Mouse (Mus musculus) lung, embryonic 14.5 days (tissue): ENCODE measurements around the gene Nol10. TPM values are rescaled to one million over a fixed set of nuclear protein-coding genes. Genes with fewer than 3 reads are reported as not detected.
"Not testable (repeated sequence)": the region's sequence is repeated elsewhere in the genome, so short reads cannot be mapped to it uniquely, and the experiment has no call there.

Experiments used
- ATAC-seq: fragments of 200-750 bp; cut with Nextera tagmentation; 2 replicates; pipeline ENCODE4 v1.8.0; 2017; ENCODE audit warnings: mild to moderate bottlenecking, moderate TSS enrichment, moderate library complexity; ENCODE audit not compliant: insufficient read depth
- DNase-seq: peaks from one replicate; pipeline ENCODE4 v3.0.0-alpha.2; 2015
- H3K27ac ChIP-seq: fragments of 300-500 bp; sonication (generic); 2 replicates; pipeline ENCODE4 v1.5.1; 2014; ENCODE audit warnings: low read depth, mild to moderate bottlenecking, moderate library complexity
- H3K27me3 ChIP-seq: fragments of 300-500 bp; sonication (generic); 2 replicates; pipeline ENCODE4 v1.6.1; 2014; ENCODE audit warnings: low read length, control low read depth; ENCODE audit not compliant: insufficient read depth
- H3K36me3 ChIP-seq: fragments of 300-500 bp; sonication (generic); 2 replicates; pipeline ENCODE4 v1.6.1; 2014; ENCODE audit warnings: control low read depth; ENCODE audit not compliant: insufficient read depth
- H3K4me1 ChIP-seq: fragments of 300-500 bp; sonication (generic); 2 replicates; pipeline ENCODE4 v1.6.1; 2014; ENCODE audit warnings: antibody characterized with exemption, control low read depth; ENCODE audit not compliant: insufficient read depth
- H3K4me2 ChIP-seq: fragments of 300-500 bp; sonication (generic); 2 replicates; pipeline ENCODE4 v1.6.1; 2014; ENCODE audit warnings: mild to moderate bottlenecking
- H3K4me3 ChIP-seq: fragments of 300-500 bp; sonication (generic); 2 replicates; pipeline ENCODE4 v1.5.1; 2014; ENCODE audit warnings: low read depth, low read length
- H3K9ac ChIP-seq: fragments of 300-500 bp; sonication (generic); 2 replicates; pipeline ENCODE4 v1.6.1; 2014
- H3K9me3 ChIP-seq: fragments of 300-500 bp; sonication (generic); 2 replicates; pipeline ENCODE4 v1.6.1; 2016; ENCODE audit warnings: low read depth, low read length, control low read depth
- CTCF ChIP-seq: IDR thresholded peaks from 2 replicates; pipeline ENCODE4 v1.5.1; 2016; ENCODE audit warnings: antibody characterized with exemption, low read depth
- WGBS: fragments of 180-500 bp; shearing (Covaris S2); extraction: QIAGEN DNeasy Blood & Tissue Kit; methylation state at CpG from one replicate; pipeline ENCODE4 v1.1.7; 2014; 5-methylcytosine and 5-hydroxymethylcytosine counted together
- polyA plus RNA-seq: library from polyadenylated mRNA; unstranded; fragments of >200 nt; fragmentation: Nextera tagmentation; extraction: Ambion mirVana; gene quantifications from 2 replicates; pipeline ENCODE4 v1.2.1, GENCODE M21; 2014

The Nol10 gene
- polyA plus RNA-seq, 1 experiment from 2014 or later, result 30.0 TPM

DNA sequence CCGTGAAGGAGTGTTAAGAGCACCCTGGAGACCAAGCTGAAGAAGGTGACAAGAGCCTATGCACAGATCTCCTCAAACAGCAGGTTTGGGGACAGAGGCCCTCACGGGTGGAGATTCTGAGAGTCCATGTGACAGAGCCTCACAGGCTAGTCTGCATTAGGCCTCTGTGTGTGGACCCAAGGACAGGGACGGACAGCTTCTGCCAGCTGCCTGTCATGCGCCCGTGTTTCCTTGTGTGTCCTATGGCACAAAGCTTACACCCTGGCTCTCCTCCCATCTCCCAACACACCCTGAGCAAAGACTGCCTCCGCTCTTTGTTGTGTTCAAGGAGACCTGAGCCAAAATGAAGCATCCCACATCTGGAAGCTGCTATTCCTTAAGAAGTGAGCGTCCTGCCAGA, 97.0 kb downstream of the Nol10 start:
- no peak overlapping the region for H3K9ac ChIP-seq
- H3K27ac ChIP-seq, result no peak overlapping the region
- H3K4me1 ChIP-seq, result peaks cover 3% of the 10 kb centered on the region; the same call in 1 of the 2 replicates
- H3K9me3 ChIP-seq, result no peaks in the 10 kb centered on the region
- WGBS, result 87% methylated on average over 7 of the region's 7 CpGs
- no peak overlapping the region for H3K4me3 ChIP-seq
- H3K27me3 ChIP-seq, result no peaks in the 10 kb centered on the region
- no peak for DNase-seq
- no peak for ATAC-seq
- H3K4me2 ChIP-seq, result no peak overlapping the region
- no peaks in the 10 kb centered on the region for H3K36me3 ChIP-seq
- TF ChIP-seq CTCF, result no peak

DNA sequence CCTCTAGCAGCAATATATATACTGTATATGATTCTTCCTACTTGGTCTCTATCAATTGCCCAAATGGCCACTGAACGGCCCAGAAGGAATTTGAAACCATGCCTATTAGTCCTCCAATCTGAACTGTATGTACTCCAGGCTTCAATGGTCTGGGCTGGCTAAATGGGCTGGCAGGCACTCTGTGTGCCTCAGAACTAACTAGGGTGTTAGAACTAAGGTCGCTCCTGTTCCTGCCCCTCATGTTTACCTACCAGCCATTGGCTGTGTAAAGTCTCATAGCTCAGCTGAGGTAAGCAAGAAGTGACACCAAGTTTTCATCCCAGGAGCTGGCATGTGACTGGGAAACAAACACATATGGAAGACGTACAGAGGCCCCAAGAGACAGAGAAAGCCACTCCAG, 100.5 kb downstream of the Nol10 start:
- no peak overlapping the region for H3K4me3 ChIP-seq
- no peak overlapping the region for H3K27ac ChIP-seq
- ATAC-seq (no peak), DNase-seq (no peak)
- no peak for TF ChIP-seq CTCF
- H3K9me3 ChIP-seq, result no peaks in the 10 kb centered on the region
- WGBS, result 48% methylated on average over 3 of the region's 3 CpGs
- H3K36me3 ChIP-seq, result no peaks in the 10 kb centered on the region
- no peaks in the 10 kb centered on the region for H3K27me3 ChIP-seq
- H3K9ac ChIP-seq, result no peak overlapping the region
- no peak overlapping the region for H3K4me2 ChIP-seq
- peaks cover 3% of the 10 kb centered on the region; the same call in 1 of the 2 replicates for H3K4me1 ChIP-seq

- ATAC-seq (no peak), DNase-seq (no peak)
- Histone ChIP-seq H3K9ac (no peak overlapping the region), H3K4me1 (peaks cover 3% of the 10 kb centered on the region; the same call in 1 of the 2 replicates), H3K4me2 (no peak overlapping the region), H3K36me3 (no peaks in the 10 kb centered on the region), H3K27me3 (no peaks in the 10 kb centered on the region), H3K4me3 (no peak overlapping the region), H3K27ac (no peak overlapping the region), H3K9me3 (no peaks in the 10 kb centered on the region)
- no peak for TF ChIP-seq CTCF
- 79% methylated on average over 4 of the region's 4 CpGs for WGBS
Measured at GRCm38 (mm10) chr12:17449661-17450091, 101.4 kb downstream of the Nol10 start.

DNA sequence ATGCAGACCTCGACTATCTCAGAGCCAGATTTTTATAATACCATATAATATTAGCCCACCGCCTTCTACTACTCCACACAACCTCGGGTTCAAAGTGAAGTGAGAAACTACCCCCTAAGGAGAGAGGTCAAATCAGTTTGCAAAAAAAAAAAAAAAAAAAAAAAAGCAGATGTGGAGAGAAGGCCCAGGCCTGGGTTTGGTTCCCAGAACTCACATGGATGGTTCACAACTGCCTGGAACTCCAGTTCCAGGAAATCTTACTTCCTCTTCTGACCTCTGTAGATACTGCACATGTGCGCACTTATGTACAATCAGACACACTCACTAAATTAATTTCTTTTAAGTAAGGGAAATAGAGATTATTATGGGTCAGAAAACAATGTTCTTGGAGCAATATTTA, 102.2 kb downstream of the Nol10 start:
- no peak overlapping the region for H3K27ac ChIP-seq
- ATAC-seq (no peak), DNase-seq (no peak)
- no peak overlapping the region for H3K4me2 ChIP-seq
- H3K4me1 ChIP-seq, result peaks cover 3% of the 10 kb centered on the region; the same call in 1 of the 2 replicates
- no peak overlapping the region for H3K9ac ChIP-seq
- no peaks in the 10 kb centered on the region for H3K36me3 ChIP-seq
- no peaks in the 10 kb centered on the region for H3K27me3 ChIP-seq
- no peak overlapping the region for H3K4me3 ChIP-seq
- 74% methylated on average over 4 of the region's 4 CpGs for WGBS
- no peaks in the 10 kb centered on the region for H3K9me3 ChIP-seq
- TF ChIP-seq CTCF, result no peak

- no peak for TF ChIP-seq CTCF
- WGBS, result 75% methylated on average over 4 of the region's 4 CpGs
Measured at GRCm38 (mm10) chr12:17450908-17451307, 102.7 kb downstream of the Nol10 start.

DNA sequence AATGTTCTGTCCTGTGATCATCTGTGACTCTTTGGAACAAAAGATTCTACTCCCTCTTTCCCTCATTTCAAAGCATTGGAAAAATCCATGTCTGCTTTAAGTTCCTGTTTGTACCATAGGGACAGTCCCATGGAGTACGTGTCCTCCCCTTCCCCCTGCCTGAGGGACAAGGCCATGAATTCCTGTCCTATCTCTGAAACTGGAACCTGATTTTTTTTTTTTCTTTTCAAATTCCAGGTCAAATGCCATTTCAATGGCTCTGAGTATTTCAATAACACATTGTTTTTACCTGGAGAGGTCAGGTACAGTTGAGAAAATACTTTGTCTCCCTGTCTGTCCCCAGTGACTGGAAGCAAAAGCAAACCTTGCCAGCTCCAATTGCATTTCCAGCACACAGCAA, 104.0 kb downstream of the Nol10 start:
- Histone ChIP-seq H3K4me3 (no peak overlapping the region), H3K9me3 (no peaks in the 10 kb centered on the region), H3K9ac (no peak overlapping the region), H3K4me1 (peaks cover 3% of the 10 kb centered on the region; the same call in 1 of the 2 replicates), H3K27ac (no peak overlapping the region), H3K36me3 (no peaks in the 10 kb centered on the region), H3K27me3 (no peaks in the 10 kb centered on the region), H3K4me2 (no peak overlapping the region)
- DNase-seq, result no peak
- TF ChIP-seq CTCF, result no peak
- no peak for ATAC-seq
- 51% methylated on average over 1 of the region's 1 CpGs for WGBS

More at GRCm38 (mm10) chr12:17450908-17451307, 102.7 kb downstream of the Nol10 start:
- Histone ChIP-seq H3K9me3 (no peaks in the 10 kb centered on the region), H3K4me1 (peaks cover 3% of the 10 kb centered on the region; the same call in 1 of the 2 replicates), H3K27me3 (no peaks in the 10 kb centered on the region), H3K4me2 (no peak overlapping the region), H3K9ac (no peak overlapping the region), H3K27ac (no peak overlapping the region), H3K36me3 (no peaks in the 10 kb centered on the region), H3K4me3 (no peak overlapping the region)
- DNase-seq, result no peak
- ATAC-seq, result no peak

DNA sequence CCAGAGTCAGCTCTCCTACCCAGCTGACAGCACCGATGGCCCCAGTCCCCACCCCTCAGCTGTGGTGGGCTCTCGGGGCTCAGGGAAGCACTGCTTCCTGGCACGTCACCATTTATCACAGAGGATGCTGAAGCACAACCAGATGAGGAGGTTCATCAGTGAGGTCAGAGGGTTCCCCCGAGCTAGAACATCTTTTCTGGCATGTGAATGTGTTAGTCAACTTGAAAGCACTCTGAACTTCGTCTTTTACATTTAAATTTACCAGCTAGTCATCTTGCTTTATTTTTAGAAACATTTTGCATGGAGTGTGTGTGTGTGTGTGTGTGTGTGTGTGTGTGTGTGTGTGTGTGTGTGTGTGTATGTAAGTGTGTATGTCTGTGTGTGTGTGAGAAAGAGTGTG, 105.7 kb downstream of the Nol10 start:
- H3K36me3 ChIP-seq, result no peaks in the 10 kb centered on the region
- no peak for DNase-seq
- peaks cover 3% of the 10 kb centered on the region; the same call in 1 of the 2 replicates for H3K4me1 ChIP-seq
- H3K27ac ChIP-seq, result no peak overlapping the region
- H3K9ac ChIP-seq, result no peak overlapping the region
- TF ChIP-seq CTCF, result no peak
- ATAC-seq, result no peak
- WGBS, result 41% methylated on average over 5 of the region's 5 CpGs
- no peaks in the 10 kb centered on the region for H3K27me3 ChIP-seq
- no peak overlapping the region for H3K4me3 ChIP-seq
- H3K4me2 ChIP-seq, result no peak overlapping the region
- no peaks in the 10 kb centered on the region for H3K9me3 ChIP-seq

DNA sequence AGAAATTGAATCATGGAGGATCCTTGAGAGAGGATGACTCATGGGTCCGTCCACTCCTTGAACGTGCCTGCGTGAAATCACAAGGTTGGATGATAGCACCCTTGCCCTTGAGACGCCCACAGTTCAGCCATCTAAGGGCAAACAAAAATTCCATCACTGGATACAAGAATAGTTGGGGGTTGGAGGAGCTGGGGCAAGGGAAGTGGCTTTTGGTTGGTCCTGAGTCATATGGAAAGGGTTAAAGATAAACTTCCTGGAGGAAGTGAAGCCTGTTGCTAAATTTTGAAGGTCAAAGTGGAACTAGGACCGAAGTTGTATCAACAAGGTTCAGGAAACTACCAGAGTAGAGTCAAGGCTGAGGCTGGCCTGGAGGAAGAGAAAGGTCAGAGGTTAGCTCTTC, 106.8 kb downstream of the Nol10 start:
- Histone ChIP-seq H3K27ac (no peak overlapping the region), H3K4me3 (no peak overlapping the region), H3K9ac (no peak overlapping the region), H3K4me2 (no peak overlapping the region), H3K9me3 (no peaks in the 10 kb centered on the region), H3K36me3 (no peaks in the 10 kb centered on the region), H3K4me1 (no peaks in the 10 kb centered on the region), H3K27me3 (no peaks in the 10 kb centered on the region)
- DNase-seq, result no peak
- no peak for ATAC-seq
- no peak for TF ChIP-seq CTCF
- WGBS, result 76% methylated on average over 5 of the region's 5 CpGs

- DNase-seq, H3K4me1 ChIP-seq, H3K9ac ChIP-seq, H3K36me3 ChIP-seq, H3K4me2 ChIP-seq, H3K4me3 ChIP-seq, H3K9me3 ChIP-seq, H3K27me3 ChIP-seq, ATAC-seq, H3K27ac ChIP-seq: not testable (repeated sequence)
- 88% methylated on average over 4 of the region's 4 CpGs for WGBS
Measured at GRCm38 (mm10) chr12:17459223-17459622, 111.0 kb downstream of the Nol10 start.
